Mouse (Mus musculus): ENCODE measurements around the gene Nrn1l. TPM values are rescaled to one million over a fixed set of nuclear protein-coding genes. Genes with fewer than 3 reads are reported as not detected.
A peak's percentile ranks its signal among the peaks of the same experiment; 100 is the strongest.

Gene Nrn1l
- polyA plus RNA-seq, 2 experiments, result 0.22 TPM; not detected in 1

DNA sequence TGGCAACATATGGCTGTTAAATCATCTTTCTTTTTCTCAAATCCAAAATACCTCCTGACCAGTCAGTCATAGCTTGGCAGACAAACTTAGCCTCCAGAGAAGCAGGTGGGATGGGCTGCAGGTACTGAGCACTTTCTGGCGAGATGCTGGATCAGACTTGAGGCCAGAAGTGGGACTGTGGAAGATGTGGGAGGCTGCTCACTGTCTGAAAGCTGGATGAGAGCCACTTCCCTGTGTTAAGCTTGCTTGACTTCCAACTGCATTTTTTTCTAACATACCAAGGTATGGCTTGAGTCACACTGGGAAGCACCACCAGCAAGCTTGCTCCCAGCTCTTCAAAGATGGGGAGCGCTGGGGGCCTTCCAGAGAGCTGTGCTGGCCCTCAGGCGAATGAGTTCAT is 31.8 kb downstream of the Nrn1l start:
- Histone ChIP-seq H3K4me2 (ENCODE audit: low read depth) (no peak overlapping the region), H3K36me3 (replicated peaks; ENCODE audit: control insufficient read depth, insufficient read depth, low read depth) (no peaks in the 10 kb centered on the region), H3K9me3 (ENCODE audit: control insufficient read depth, low read length) (no peaks in the 10 kb centered on the region), H3K4me3 (ENCODE audit: insufficient read depth in 1 of 2, low read depth in 2 of 2, low read length in 2 of 2) (no peak overlapping the region), H3K27ac (no peak overlapping the region), H3K27me3 (ENCODE audit: control insufficient read depth, insufficient read depth, low read length) (no peaks in the 10 kb centered on the region), H3K4me1 (replicated peaks; ENCODE audit: control insufficient read depth in 2 of 2, insufficient read depth in 2 of 2, low read length in 1 of 2) (no peaks in the 10 kb centered on the region), H3K9ac (replicated peaks) (no peak overlapping the region)
- no peak for TF ChIP-seq CTCF (IDR thresholded peaks at IDR 0.05; ENCODE audit: low read depth)
- no peak for TF ChIP-seq EP300 (IDR thresholded peaks at IDR 0.05; ENCODE audit: low read depth)
- ATAC-seq (ENCODE audit: insufficient read depth) (no peak), DNase-seq (ENCODE audit: low read depth in 3 of 3, low spot score in 3 of 3) (no peak)
- 77% methylated on average over 3 of the region's 3 CpGs for WGBS (ENCODE audit: insufficient replicate concordance)

DNA sequence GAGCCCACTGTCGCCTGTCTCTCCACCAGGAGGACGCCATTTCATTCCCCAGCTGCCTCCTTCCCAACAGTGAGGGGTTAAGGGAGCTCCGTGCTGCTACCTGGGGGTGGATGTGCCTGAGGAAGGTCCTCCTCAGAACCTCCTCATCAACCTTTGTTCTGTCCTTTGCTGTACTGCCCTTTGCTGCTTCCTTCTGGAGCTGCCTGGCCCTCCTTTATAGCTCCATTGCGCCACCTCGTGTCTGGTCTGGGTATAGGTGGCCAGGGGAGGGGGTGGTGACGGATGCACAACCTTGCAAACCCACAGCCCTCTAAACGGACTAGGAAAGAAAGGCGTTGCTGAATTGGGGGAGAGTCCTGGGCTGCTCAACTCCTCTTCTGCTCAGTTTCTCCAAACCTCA is 37.2 kb downstream of the Nrn1l start:
- no peaks in the 10 kb centered on the region for H3K27me3 ChIP-seq (ENCODE audit: control insufficient read depth, insufficient read depth, low read length)
- WGBS (ENCODE audit: insufficient replicate concordance), result 17% methylated on average over 8 of the region's 8 CpGs

DNA sequence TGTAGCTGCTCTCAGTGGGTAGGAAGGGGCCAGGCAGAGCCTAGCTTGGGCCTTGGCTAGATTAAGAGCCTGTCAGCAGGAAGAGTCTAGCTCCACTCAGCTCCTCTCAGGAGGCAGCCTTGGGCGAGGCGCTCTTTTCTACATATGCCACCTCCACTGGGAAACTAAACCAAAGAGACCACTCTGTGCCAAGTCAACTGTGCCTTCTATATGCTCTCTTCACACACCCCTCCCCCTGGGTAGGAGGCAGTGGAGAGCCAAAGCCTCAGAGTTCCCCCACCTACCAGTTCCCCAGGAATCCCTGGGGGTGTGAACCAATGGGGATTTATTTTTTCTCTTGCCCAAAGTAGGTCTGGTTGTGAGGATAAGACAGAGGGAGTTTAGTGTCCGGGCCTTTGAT is 37.9 kb downstream of the Nrn1l start:
- Histone ChIP-seq H3K27ac (no peak overlapping the region), H3K27me3 (ENCODE audit: control insufficient read depth, insufficient read depth, low read length) (no peaks in the 10 kb centered on the region), H3K4me1 (replicated peaks; ENCODE audit: control insufficient read depth in 2 of 2, insufficient read depth in 2 of 2, low read length in 1 of 2) (peaks cover 10 to 14% of the 10 kb centered on the region in 2 experiments), H3K9me3 (ENCODE audit: control insufficient read depth, low read length) (no peaks in the 10 kb centered on the region), H3K9ac (replicated peaks) (no peak overlapping the region), H3K36me3 (replicated peaks; ENCODE audit: control insufficient read depth, insufficient read depth, low read depth) (no peaks in the 10 kb centered on the region), H3K4me3 (ENCODE audit: insufficient read depth in 1 of 2, low read depth in 2 of 2, low read length in 2 of 2) (no peak overlapping the region), H3K4me2 (ENCODE audit: low read depth) (no peak overlapping the region)
- DNase-seq (ENCODE audit: low read depth in 3 of 3, low spot score in 3 of 3), result no peak
- no peak for ATAC-seq (ENCODE audit: insufficient read depth)
- 81% methylated on average over 3 of the region's 3 CpGs for WGBS (ENCODE audit: insufficient replicate concordance)
- TF ChIP-seq CTCF (IDR thresholded peaks at IDR 0.05; ENCODE audit: low read depth), result no peak

More for the DNA sequence above, 37.2 kb downstream of the Nrn1l start:
- Histone ChIP-seq H3K27ac (no peak overlapping the region), H3K36me3 (replicated peaks; ENCODE audit: control insufficient read depth, insufficient read depth, low read depth) (no peaks in the 10 kb centered on the region), H3K4me1 (replicated peaks; ENCODE audit: control insufficient read depth in 2 of 2, insufficient read depth in 2 of 2, low read length in 1 of 2) (peaks cover 7% of the 10 kb centered on the region in 2 experiments; a peak in 3 of 4 replicates), H3K9ac (replicated peaks) (no peak overlapping the region), H3K4me3 (ENCODE audit: insufficient read depth in 1 of 2, low read depth in 2 of 2, low read length in 2 of 2) (no peak overlapping the region), H3K9me3 (ENCODE audit: control insufficient read depth, low read length) (no peaks in the 10 kb centered on the region), H3K4me2 (ENCODE audit: low read depth) (no peak overlapping the region)
- DNase-seq (ENCODE audit: low read depth in 3 of 3, low spot score in 3 of 3), result peak in 1 of 3 experiments; percentile 54
- ATAC-seq (ENCODE audit: insufficient read depth), result peak; percentile 27; the same call in 1 of the 2 replicates
- no peak for TF ChIP-seq EP300 (IDR thresholded peaks at IDR 0.05; ENCODE audit: low read depth)
- TF ChIP-seq CTCF (IDR thresholded peaks at IDR 0.05; ENCODE audit: low read depth), result peak; percentile 98

DNA sequence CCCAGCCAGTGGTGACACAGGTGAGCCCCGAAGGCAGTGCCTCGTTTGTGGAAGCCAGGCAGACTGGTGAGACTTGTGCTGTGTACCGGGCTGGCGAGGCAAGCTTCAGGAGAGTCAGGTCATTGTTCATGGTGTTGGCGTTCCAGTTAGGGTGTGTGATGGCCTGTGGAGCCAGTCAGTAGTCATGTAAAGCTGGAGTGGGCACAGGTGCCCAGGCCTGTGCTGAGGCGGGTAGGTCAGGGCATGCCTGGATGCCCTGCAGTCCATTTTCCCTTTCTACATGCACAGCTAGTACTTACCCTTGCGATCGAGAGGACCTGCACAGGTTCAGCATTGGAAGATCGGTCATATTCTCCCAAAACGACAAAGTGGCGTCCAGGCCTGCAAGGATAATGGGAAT is 39.2 kb downstream of the Nrn1l start:
- no peak overlapping the region for H3K4me3 ChIP-seq (ENCODE audit: insufficient read depth in 1 of 2, low read depth in 2 of 2, low read length in 2 of 2)
- H3K4me2 ChIP-seq (ENCODE audit: low read depth), result no peak overlapping the region
- H3K36me3 ChIP-seq (replicated peaks; ENCODE audit: control insufficient read depth, insufficient read depth, low read depth), result no peaks in the 10 kb centered on the region
- H3K27me3 ChIP-seq (ENCODE audit: control insufficient read depth, insufficient read depth, low read length), result no peaks in the 10 kb centered on the region
- ATAC-seq (ENCODE audit: insufficient read depth) (no peak), DNase-seq (ENCODE audit: low read depth in 3 of 3, low spot score in 3 of 3) (no peak)
- 83% methylated on average over 11 of the region's 11 CpGs for WGBS (ENCODE audit: insufficient replicate concordance)
- no peak for TF ChIP-seq CTCF (IDR thresholded peaks at IDR 0.05; ENCODE audit: low read depth)
- no peak overlapping the region for H3K27ac ChIP-seq
- H3K9ac ChIP-seq (replicated peaks), result no peak overlapping the region
- H3K4me1 ChIP-seq (replicated peaks; ENCODE audit: control insufficient read depth in 2 of 2, insufficient read depth in 2 of 2, low read length in 1 of 2), result peaks cover 14 to 19% of the 10 kb centered on the region in 2 experiments
- no peaks in the 10 kb centered on the region for H3K9me3 ChIP-seq (ENCODE audit: control insufficient read depth, low read length)

DNA sequence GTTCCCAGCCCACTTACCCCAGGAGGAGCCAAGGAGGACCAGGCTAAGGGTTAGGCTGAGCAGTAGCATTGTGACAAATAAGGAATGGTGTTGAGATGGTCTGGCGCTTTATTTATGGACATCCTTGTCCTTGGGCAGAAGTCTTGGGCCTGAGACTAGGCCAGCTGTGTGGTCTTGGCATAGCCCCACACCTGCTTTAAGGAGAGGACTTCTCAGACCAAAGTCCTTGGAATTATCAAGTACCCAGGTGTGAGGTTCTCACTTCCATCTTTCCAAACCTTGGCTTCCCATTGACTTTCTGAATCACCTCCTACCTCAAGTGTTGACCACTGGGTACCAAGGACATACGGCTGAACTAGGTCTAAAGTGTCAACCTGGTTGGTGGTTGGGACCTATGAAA is 40.4 kb downstream of the Nrn1l start, which contains the start of gene Ctrl:
Ctrl (minus strand) TSS at position 101 of the 400 bp plus-strand sequence.
- Histone ChIP-seq H3K27me3 (ENCODE audit: control insufficient read depth, insufficient read depth, low read length) (no peaks in the 10 kb centered on the region), H3K4me3 (ENCODE audit: insufficient read depth in 1 of 2, low read depth in 2 of 2, low read length in 2 of 2) (no peak within 1 kb of the TSS), H3K27ac (no peak within 1 kb of the TSS), H3K4me1 (replicated peaks; ENCODE audit: control insufficient read depth in 2 of 2, insufficient read depth in 2 of 2, low read length in 1 of 2) (peaks cover 16 to 26% of the 10 kb centered on the region in 2 experiments), H3K4me2 (ENCODE audit: low read depth) (no peak within 1 kb of the TSS), H3K36me3 (replicated peaks; ENCODE audit: control insufficient read depth, insufficient read depth, low read depth) (no peaks in the 10 kb centered on the region), H3K9ac (replicated peaks) (no peak within 1 kb of the TSS), H3K9me3 (ENCODE audit: control insufficient read depth, low read length) (no peaks in the 10 kb centered on the region)
- no peak for TF ChIP-seq EP300 (IDR thresholded peaks at IDR 0.05; ENCODE audit: low read depth)
- no peak for TF ChIP-seq CTCF (IDR thresholded peaks at IDR 0.05; ENCODE audit: low read depth)
- 72% methylated on average over 2 of the region's 2 CpGs for WGBS (ENCODE audit: insufficient replicate concordance)
- DNase-seq (ENCODE audit: low read depth in 3 of 3, low spot score in 3 of 3), result no peak
- ATAC-seq (ENCODE audit: insufficient read depth), result no peak

Data from liver, embryonic 14.5 days (tissue).